Mouse (Mus musculus): ENCODE results near the gene Prr5. TPM values are rescaled to one million over a fixed set of nuclear protein-coding genes. Genes with fewer than 3 reads are reported as not detected.
A peak's percentile ranks its signal among the peaks of the same experiment; 100 is the strongest.

The Prr5 gene
- total and polyA plus RNA-seq, 2 experiments from 2014 or later = 6.5 to 7.3 TPM

GRCm38 (mm10) chr15:84675317-84675716, 5.9 kb downstream of the Prr5 start:
- no peaks in the 10 kb centered on the region for H3K9me3 ChIP-seq (replicated peaks; ENCODE audit: control insufficient read depth, low read length)
- H3K4me1 ChIP-seq (ENCODE audit: control insufficient read depth, insufficient read depth) = peaks cover 1% of the 10 kb centered on the region; the same call in 1 of the 2 replicates
- no peak overlapping the region for H3K4me3 ChIP-seq (ENCODE audit: low read depth, low read length)
- no peak for DNase-seq (ENCODE audit: low spot score)
- no peak for ATAC-seq (ENCODE audit: insufficient read depth, low read depth)
- H3K36me3 ChIP-seq (replicated peaks; ENCODE audit: control insufficient read depth, insufficient read depth, low read length) = no peaks in the 10 kb centered on the region
- H3K9ac ChIP-seq (replicated peaks; ENCODE audit: low read depth, low read length) = no peak overlapping the region
- 65% methylated on average over 8 of the region's 8 CpGs for WGBS
- TF ChIP-seq EP300 (IDR thresholded peaks at IDR 0.05; ENCODE audit: low read depth) (no peak), CTCF (IDR thresholded peaks at IDR 0.05; ENCODE audit: low read depth) (no peak)
- H3K27ac ChIP-seq (ENCODE audit: low read depth) = no peak overlapping the region
- H3K27me3 ChIP-seq (ENCODE audit: control insufficient read depth, insufficient read depth, low read length) = peaks cover 7% of the 10 kb centered on the region; the same call in 1 of the 2 replicates
- H3K4me2 ChIP-seq (ENCODE audit: low read depth, low read length) = no peak overlapping the region

- Histone ChIP-seq H3K4me1 (ENCODE audit: control insufficient read depth, insufficient read depth) (peaks cover 4% of the 10 kb centered on the region), H3K36me3 (replicated peaks; ENCODE audit: control insufficient read depth, insufficient read depth, low read length) (no peaks in the 10 kb centered on the region), H3K4me3 (ENCODE audit: low read depth, low read length) (no peak overlapping the region), H3K4me2 (ENCODE audit: low read depth, low read length) (no peak overlapping the region), H3K27me3 (ENCODE audit: control insufficient read depth, insufficient read depth, low read length) (peaks cover 7% of the 10 kb centered on the region; the same call in 1 of the 2 replicates), H3K9me3 (replicated peaks; ENCODE audit: control insufficient read depth, low read length) (no peaks in the 10 kb centered on the region), H3K27ac (ENCODE audit: low read depth) (no peak overlapping the region), H3K9ac (replicated peaks; ENCODE audit: low read depth, low read length) (no peak overlapping the region)
- TF ChIP-seq EP300 (IDR thresholded peaks at IDR 0.05; ENCODE audit: low read depth) (no peak), CTCF (IDR thresholded peaks at IDR 0.05; ENCODE audit: low read depth) (no peak)
- DNase-seq (ENCODE audit: low spot score) (no peak), ATAC-seq (ENCODE audit: insufficient read depth, low read depth) (no peak)
- 73% methylated on average over 11 of the region's 11 CpGs for WGBS
These were observed 8.5 kb downstream of the Prr5 start for GRCm38 (mm10) chr15:84677943-84678342.

- peak; percentile 37 for TF ChIP-seq CTCF (IDR thresholded peaks at IDR 0.05; ENCODE audit: low read depth)
- no peak for TF ChIP-seq EP300 (IDR thresholded peaks at IDR 0.05; ENCODE audit: low read depth)
- Histone ChIP-seq H3K36me3 (replicated peaks; ENCODE audit: control insufficient read depth, insufficient read depth, low read length) (no peaks in the 10 kb centered on the region), H3K4me1 (ENCODE audit: control insufficient read depth, insufficient read depth) (peaks cover 4% of the 10 kb centered on the region), H3K27ac (ENCODE audit: low read depth) (no peak overlapping the region), H3K9ac (replicated peaks; ENCODE audit: low read depth, low read length) (no peak overlapping the region), H3K4me3 (ENCODE audit: low read depth, low read length) (no peak overlapping the region), H3K27me3 (ENCODE audit: control insufficient read depth, insufficient read depth, low read length) (peaks cover 7% of the 10 kb centered on the region; the same call in 1 of the 2 replicates), H3K9me3 (replicated peaks; ENCODE audit: control insufficient read depth, low read length) (no peaks in the 10 kb centered on the region), H3K4me2 (ENCODE audit: low read depth, low read length) (no peak overlapping the region)
- DNase-seq (ENCODE audit: low spot score) (no peak), ATAC-seq (ENCODE audit: insufficient read depth, low read depth) (no peak)
- WGBS = 96% methylated on average over 4 of the region's 4 CpGs
These were observed 9.7 kb downstream of the Prr5 start for GRCm38 (mm10) chr15:84679090-84679489.

GRCm38 (mm10) chr15:84679794-84680193, 10.4 kb downstream of the Prr5 start:
- H3K4me1 ChIP-seq (ENCODE audit: control insufficient read depth, insufficient read depth) = peaks cover 4% of the 10 kb centered on the region

GRCm38 (mm10) chr15:84680545-84681454, 11.4 kb downstream of the Prr5 start:
- Histone ChIP-seq H3K27me3 (ENCODE audit: control insufficient read depth, insufficient read depth, low read length) (peaks cover 7% of the 10 kb centered on the region; the same call in 1 of the 2 replicates), H3K9ac (replicated peaks; ENCODE audit: low read depth, low read length) (peak overlapping the region; percentile 86), H3K4me1 (ENCODE audit: control insufficient read depth, insufficient read depth) (peaks cover 4% of the 10 kb centered on the region), H3K9me3 (replicated peaks; ENCODE audit: control insufficient read depth, low read length) (no peaks in the 10 kb centered on the region), H3K4me2 (ENCODE audit: low read depth, low read length) (peak overlapping the region; percentile 98), H3K27ac (ENCODE audit: low read depth) (peak overlapping the region; percentile 79), H3K36me3 (replicated peaks; ENCODE audit: control insufficient read depth, insufficient read depth, low read length) (no peaks in the 10 kb centered on the region), H3K4me3 (ENCODE audit: low read depth, low read length) (peak overlapping the region; percentile 81)
- DNase-seq (ENCODE audit: low spot score) (no peak), ATAC-seq (ENCODE audit: insufficient read depth, low read depth) (peak; percentile 78)
- 1% methylated on average over 49 of the region's 77 CpGs for WGBS
- TF ChIP-seq CTCF (IDR thresholded peaks at IDR 0.05; ENCODE audit: low read depth) = no peak
- no peak for TF ChIP-seq EP300 (IDR thresholded peaks at IDR 0.05; ENCODE audit: low read depth)

More at GRCm38 (mm10) chr15:84679794-84680193, 10.4 kb downstream of the Prr5 start:
- Histone ChIP-seq H3K36me3 (replicated peaks; ENCODE audit: control insufficient read depth, insufficient read depth, low read length) (no peaks in the 10 kb centered on the region), H3K9ac (replicated peaks; ENCODE audit: low read depth, low read length) (no peak overlapping the region), H3K4me2 (ENCODE audit: low read depth, low read length) (no peak overlapping the region), H3K9me3 (replicated peaks; ENCODE audit: control insufficient read depth, low read length) (no peaks in the 10 kb centered on the region), H3K4me3 (ENCODE audit: low read depth, low read length) (no peak overlapping the region), H3K27ac (ENCODE audit: low read depth) (no peak overlapping the region), H3K27me3 (ENCODE audit: control insufficient read depth, insufficient read depth, low read length) (peaks cover 7% of the 10 kb centered on the region; the same call in 1 of the 2 replicates)
- DNase-seq (ENCODE audit: low spot score) (no peak), ATAC-seq (ENCODE audit: insufficient read depth, low read depth) (no peak)
- TF ChIP-seq CTCF (IDR thresholded peaks at IDR 0.05; ENCODE audit: low read depth) = no peak
- no peak for TF ChIP-seq EP300 (IDR thresholded peaks at IDR 0.05; ENCODE audit: low read depth)
- 86% methylated on average over 3 of the region's 3 CpGs for WGBS
